Mouse (Mus musculus): ENCODE results near the gene Nat14. TPM values are rescaled to one million over a fixed set of nuclear protein-coding genes. Genes with fewer than 3 reads are reported as not detected.

Gene Nat14
- polyA plus RNA-seq, 1 experiment from 2014 or later, result 8.0 TPM

GRCm38 (mm10) chr7:4899649-4900522 lies 21.9 kb upstream of the Nat14 start:
- H3K9ac ChIP-seq (ENCODE audit: low read length), result peak overlapping the region; percentile 42
- no peaks in the 10 kb centered on the region for H3K36me3 ChIP-seq (ENCODE audit: control insufficient read depth, insufficient read depth, low read length)
- peak overlapping the region; percentile 11; the same call in 1 of the 2 replicates for H3K4me3 ChIP-seq (ENCODE audit: low read depth, low read length)
- no peaks in the 10 kb centered on the region for H3K9me3 ChIP-seq (ENCODE audit: control insufficient read depth, low read length)
- H3K27me3 ChIP-seq (ENCODE audit: control insufficient read depth, insufficient read depth, low read length), result peaks cover 6% of the 10 kb centered on the region
- peak overlapping the region; percentile 40 for H3K4me2 ChIP-seq
- peak; percentile 86 for DNase-seq (ENCODE audit: low spot score, missing footprints)
- WGBS, result 5% methylated on average over 19 of the region's 19 CpGs
- peaks cover 3% of the 10 kb centered on the region; the same call in 1 of the 2 replicates for H3K4me1 ChIP-seq (ENCODE audit: control insufficient read depth, insufficient read depth, low read length)
- ATAC-seq (ENCODE audit: low FRiP score), result peak; percentile 56; the same call in 1 of the 2 replicates
- H3K27ac ChIP-seq (ENCODE audit: low read depth, low read length), result no peak overlapping the region

DNA sequence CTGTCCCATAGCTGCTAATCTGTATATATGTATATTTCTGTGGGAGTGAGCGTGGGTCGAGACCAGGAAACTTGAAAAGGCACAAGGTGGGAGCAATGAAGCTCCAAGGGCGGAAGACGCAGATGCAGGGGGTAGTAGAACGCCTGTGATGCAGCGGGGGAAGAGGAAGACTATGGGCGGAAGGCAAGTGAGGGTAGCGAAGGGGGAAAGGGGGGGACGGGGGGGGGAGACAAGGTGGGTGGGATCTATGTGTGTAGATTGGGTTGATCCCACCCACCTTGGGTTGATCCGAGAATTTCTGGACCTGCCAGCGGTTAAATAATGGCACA lies 21.3 kb upstream of the Nat14 start:
- no peak overlapping the region for H3K9ac ChIP-seq (ENCODE audit: low read length)
- ATAC-seq (ENCODE audit: low FRiP score), result no peak
- peaks cover 3% of the 10 kb centered on the region; the same call in 1 of the 2 replicates for H3K4me1 ChIP-seq (ENCODE audit: control insufficient read depth, insufficient read depth, low read length)
- DNase-seq (ENCODE audit: low spot score, missing footprints), result peak; percentile 79
- no peaks in the 10 kb centered on the region for H3K36me3 ChIP-seq (ENCODE audit: control insufficient read depth, insufficient read depth, low read length)
- H3K27me3 ChIP-seq (ENCODE audit: control insufficient read depth, insufficient read depth, low read length), result peaks cover 6% of the 10 kb centered on the region
- peak overlapping the region; percentile 12; the same call in 1 of the 2 replicates for H3K4me2 ChIP-seq
- no peak overlapping the region for H3K4me3 ChIP-seq (ENCODE audit: low read depth, low read length)
- WGBS, result 20% methylated on average over 10 of the region's 11 CpGs
- H3K27ac ChIP-seq (ENCODE audit: low read depth, low read length), result no peak overlapping the region
- H3K9me3 ChIP-seq (ENCODE audit: control insufficient read depth, low read length), result no peaks in the 10 kb centered on the region

- 0 out of 2 replicates have a peak, but pooled peaks have one; percentile 12 for ATAC-seq (ENCODE audit: low FRiP score)
- Histone ChIP-seq H3K4me2 (no peak overlapping the region), H3K36me3 (ENCODE audit: control insufficient read depth, insufficient read depth, low read length) (no peaks in the 10 kb centered on the region), H3K9me3 (ENCODE audit: control insufficient read depth, low read length) (no peaks in the 10 kb centered on the region), H3K4me1 (ENCODE audit: control insufficient read depth, insufficient read depth, low read length) (peaks cover 3% of the 10 kb centered on the region; the same call in 1 of the 2 replicates), H3K27ac (ENCODE audit: low read depth, low read length) (no peak overlapping the region), H3K27me3 (ENCODE audit: control insufficient read depth, insufficient read depth, low read length) (peaks cover 6% of the 10 kb centered on the region), H3K4me3 (ENCODE audit: low read depth, low read length) (no peak overlapping the region), H3K9ac (ENCODE audit: low read length) (no peak overlapping the region)
- WGBS, result 44% methylated on average over 8 of the region's 8 CpGs
- peak; percentile 90 for DNase-seq (ENCODE audit: low spot score, missing footprints)
Measured at GRCm38 (mm10) chr7:4901171-4901570, 20.7 kb upstream of the Nat14 start.

GRCm38 (mm10) chr7:4902404-4902803 lies 19.4 kb upstream of the Nat14 start:
- Histone ChIP-seq H3K9me3 (ENCODE audit: control insufficient read depth, low read length) (no peaks in the 10 kb centered on the region), H3K4me1 (ENCODE audit: control insufficient read depth, insufficient read depth, low read length) (peaks cover 3% of the 10 kb centered on the region; the same call in 1 of the 2 replicates)
- WGBS, result 84% methylated on average over 9 of the region's 9 CpGs

DNA sequence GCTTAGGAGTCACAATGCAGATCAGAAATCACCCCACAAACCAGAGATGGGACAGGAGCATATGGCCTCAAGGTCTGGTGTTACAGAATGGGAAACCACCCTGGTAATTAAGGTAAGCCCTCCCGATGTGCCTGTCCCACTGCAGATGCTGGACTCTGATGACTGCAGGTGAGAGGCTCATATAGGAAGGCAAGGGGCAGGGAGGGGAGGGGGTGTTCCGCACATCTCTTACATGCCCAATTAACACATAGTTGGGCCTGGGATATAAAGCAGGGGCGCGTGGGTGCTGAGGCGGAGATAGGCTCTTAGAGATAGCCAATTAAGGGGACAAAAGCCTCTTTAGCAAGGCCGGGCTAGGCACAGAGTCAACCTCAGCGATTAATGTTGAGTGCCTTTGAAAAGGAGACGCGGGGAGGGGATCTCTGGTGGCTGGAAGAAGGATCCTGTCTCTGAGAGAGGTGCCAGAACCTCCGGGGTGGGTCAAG lies 15.3 kb upstream of the Nat14 start, which contains the start of gene Gm36210:
Gene Gm36210, minus strand, starts transcription at position 51 of the 485 bp plus-strand sequence.
- Histone ChIP-seq H3K9ac (ENCODE audit: low read length) (no peak within 1 kb of the TSS), H3K36me3 (ENCODE audit: control insufficient read depth, insufficient read depth, low read length) (no peaks in the 10 kb centered on the region), H3K4me1 (ENCODE audit: control insufficient read depth, insufficient read depth, low read length) (no peaks in the 10 kb centered on the region), H3K4me3 (ENCODE audit: low read depth, low read length) (no peak within 1 kb of the TSS), H3K4me2 (no peak within 1 kb of the TSS), H3K9me3 (ENCODE audit: control insufficient read depth, low read length) (no peaks in the 10 kb centered on the region), H3K27me3 (ENCODE audit: control insufficient read depth, insufficient read depth, low read length) (no peaks in the 10 kb centered on the region), H3K27ac (ENCODE audit: low read depth, low read length) (no peak within 1 kb of the TSS)
- peak; percentile 67 for DNase-seq (ENCODE audit: low spot score, missing footprints)
- ATAC-seq (ENCODE audit: low FRiP score), result no peak
- 53% methylated on average over 10 of the region's 10 CpGs for WGBS

More at GRCm38 (mm10) chr7:4902404-4902803, 19.4 kb upstream of the Nat14 start:
- ATAC-seq (ENCODE audit: low FRiP score), result no peak
- Histone ChIP-seq H3K27ac (ENCODE audit: low read depth, low read length) (no peak overlapping the region), H3K36me3 (ENCODE audit: control insufficient read depth, insufficient read depth, low read length) (no peaks in the 10 kb centered on the region), H3K4me2 (no peak overlapping the region), H3K4me3 (ENCODE audit: low read depth, low read length) (no peak overlapping the region), H3K27me3 (ENCODE audit: control insufficient read depth, insufficient read depth, low read length) (peaks cover 6% of the 10 kb centered on the region), H3K9ac (ENCODE audit: low read length) (no peak overlapping the region)
- peak; percentile 74 for DNase-seq (ENCODE audit: low spot score, missing footprints)

- Histone ChIP-seq H3K4me1 (ENCODE audit: control insufficient read depth, insufficient read depth, low read length) (peaks cover 11% of the 10 kb centered on the region), H3K27ac (ENCODE audit: low read depth, low read length) (no peak overlapping the region), H3K9me3 (ENCODE audit: control insufficient read depth, low read length) (no peaks in the 10 kb centered on the region), H3K4me2 (no peak overlapping the region), H3K27me3 (ENCODE audit: control insufficient read depth, insufficient read depth, low read length) (no peaks in the 10 kb centered on the region; the same call in 1 of the 2 replicates), H3K36me3 (ENCODE audit: control insufficient read depth, insufficient read depth, low read length) (no peaks in the 10 kb centered on the region), H3K9ac (ENCODE audit: low read length) (no peak overlapping the region), H3K4me3 (ENCODE audit: low read depth, low read length) (no peak overlapping the region)
- peak; percentile 97 for DNase-seq (ENCODE audit: low spot score, missing footprints)
- ATAC-seq (ENCODE audit: low FRiP score), result no peak
- WGBS, result 43% methylated on average over 9 of the region's 9 CpGs
Measured at GRCm38 (mm10) chr7:4911561-4911960, 10.3 kb upstream of the Nat14 start.

- Histone ChIP-seq H3K27me3 (ENCODE audit: control insufficient read depth, insufficient read depth, low read length) (no peaks in the 10 kb centered on the region; the same call in 1 of the 2 replicates), H3K4me1 (ENCODE audit: control insufficient read depth, insufficient read depth, low read length) (peaks cover 14% of the 10 kb centered on the region), H3K9me3 (ENCODE audit: control insufficient read depth, low read length) (no peaks in the 10 kb centered on the region), H3K9ac (ENCODE audit: low read length) (no peak overlapping the region), H3K4me3 (ENCODE audit: low read depth, low read length) (no peak overlapping the region), H3K36me3 (ENCODE audit: control insufficient read depth, insufficient read depth, low read length) (no peaks in the 10 kb centered on the region), H3K4me2 (no peak overlapping the region), H3K27ac (ENCODE audit: low read depth, low read length) (no peak overlapping the region)
- ATAC-seq (ENCODE audit: low FRiP score) (no peak), DNase-seq (ENCODE audit: low spot score, missing footprints) (no peak)
- WGBS, result 66% methylated on average over 5 of the region's 5 CpGs
Measured at GRCm38 (mm10) chr7:4912248-4912647, 9.6 kb upstream of the Nat14 start.

- Histone ChIP-seq H3K9ac (ENCODE audit: low read length) (peak within 1 kb of the TSS; percentile 96), H3K27me3 (ENCODE audit: control insufficient read depth, insufficient read depth, low read length) (no peaks in the 10 kb centered on the region; the same call in 1 of the 2 replicates)
Measured at GRCm38 (mm10) chr7:4915007-4915665, 6.7 kb upstream of the Nat14 start, which contains the start of gene Zfp628. Zfp628 (plus strand) TSS chr7:4915217.

More at GRCm38 (mm10) chr7:4915007-4915665, 6.7 kb upstream of the Nat14 start, which contains the start of gene Zfp628:
- under 1% methylated on average over 47 of the region's 56 CpGs for WGBS
- peak within 1 kb of the TSS; percentile 94 for H3K27ac ChIP-seq (ENCODE audit: low read depth, low read length)
- H3K4me3 ChIP-seq (ENCODE audit: low read depth, low read length), result peak within 1 kb of the TSS; percentile 79
- DNase-seq (ENCODE audit: low spot score, missing footprints) (peak; percentile 99), ATAC-seq (ENCODE audit: low FRiP score) (peak; percentile 94)
- no peaks in the 10 kb centered on the region for H3K9me3 ChIP-seq (ENCODE audit: control insufficient read depth, low read length)
- H3K4me1 ChIP-seq (ENCODE audit: control insufficient read depth, insufficient read depth, low read length), result peaks cover 14% of the 10 kb centered on the region
- H3K36me3 ChIP-seq (ENCODE audit: control insufficient read depth, insufficient read depth, low read length), result peaks cover 7% of the 10 kb centered on the region
- H3K4me2 ChIP-seq, result peak within 1 kb of the TSS; percentile 67
